In genomic region chr1:33530491-33530890, GRCm38 (mm10) we compare ENCODE assay signal across 23 mouse cellular contexts.
DNase-seq lines count a peak whose midpoint lies in the region; ATAC-seq and TF ChIP-seq lines count a peak whose summit lies in the region.
"Had no signal": no experiment of that assay in that cellular context is flagged by ENCODE, and none has a peak within 500 bp of the region (broad histone marks: within the 10 kb centered on the region; RNA-seq: fewer than 3 reads in every experiment).

No protein-coding gene starts in this region.

- TF ChIP-seq EP300 in CH12.LX (IDR thresholded peaks at IDR 0.05; ENCODE audit: low read length) (no peak), MEL (IDR thresholded peaks at IDR 0.05; ENCODE audit: low read depth in 1 of 2, low read length in 2 of 2) (no peak)

- H3K79me2 ChIP-seq in CH12.LX (replicated peaks; ENCODE audit: control insufficient read depth, extremely low read depth, insufficient read depth, poor library complexity, severe bottlenecking) (no peaks in the 10 kb centered on the region), MEL (ENCODE audit: control insufficient read depth, insufficient read depth, low read length, poor library complexity) (no peaks in the 10 kb centered on the region)

- no peak overlapping the region for H3K9ac ChIP-seq in liver, embryonic 13.5 days
- no peak overlapping the region for H3K9ac ChIP-seq in liver, embryonic 11.5 days (ENCODE audit: low read depth, low read length)
- H3K9ac ChIP-seq in CH12.LX (ENCODE audit: insufficient read depth, low read depth) (no peak overlapping the region), MEL (ENCODE audit: control insufficient read depth, low read depth, low read length, poor library complexity, severe bottlenecking) (no peak overlapping the region)
- H3K9ac ChIP-seq: embryonic facial prominence, embryonic 13.5 days; embryonic facial prominence, embryonic 15.5 days; forebrain, embryonic 12.5 days had no signal

- no peaks in the 10 kb centered on the region for H3K27me3 ChIP-seq in liver, embryonic 13.5 days
- no peaks in the 10 kb centered on the region for H3K27me3 ChIP-seq in liver, embryonic 11.5 days (replicated peaks; ENCODE audit: control insufficient read depth, insufficient read depth, low read length)
- H3K27me3 ChIP-seq in CH12.LX (replicated peaks) = no peaks in the 10 kb centered on the region
- no peaks in the 10 kb centered on the region for H3K27me3 ChIP-seq in MEL (ENCODE audit: control insufficient read depth in 1 of 2, insufficient read depth in 2 of 2, low read length in 2 of 2)
- H3K27me3 ChIP-seq: embryonic facial prominence, embryonic 13.5 days; embryonic facial prominence, embryonic 15.5 days; forebrain, embryonic 12.5 days had no signal

- no peak overlapping the region for H3K4me3 ChIP-seq in left cerebral cortex, adult 2 months
- H3K4me3 ChIP-seq in liver, embryonic 13.5 days (replicated peaks) = no peak overlapping the region
- H3K4me3 ChIP-seq in liver, embryonic 11.5 days (ENCODE audit: low read depth, low read length) = no peak overlapping the region
- H3K4me3 ChIP-seq in CH12.LX (replicated peaks in 1 of 3; ENCODE audit: low read depth in 2 of 3, low read length in 2 of 3, poor library complexity in 1 of 3) = no peak overlapping the region
- no peak overlapping the region for H3K4me3 ChIP-seq in MEL (ENCODE audit: control insufficient read depth in 1 of 2, insufficient read depth in 1 of 2, low read depth in 2 of 2, low read length in 2 of 2)
- H3K4me3 ChIP-seq: embryonic facial prominence, embryonic 13.5 days; embryonic facial prominence, embryonic 15.5 days; erythroblast, embryonic 14.5 days; forebrain, embryonic 10.5 days; forebrain, embryonic 12.5 days had no signal

- DNase-seq in left cerebral cortex, adult 2 months (ENCODE audit: extremely low spot score in 1 of 2, low spot score in 2 of 2) = no peak
- no peak for DNase-seq in left cerebral cortex, adult 9 months (ENCODE audit: low spot score in 2 of 2)
- DNase-seq in liver, embryonic 13.5 days = no peak
- DNase-seq in liver, embryonic 11.5 days (ENCODE audit: low spot score) = no peak
- DNase-seq in CH12.LX (ENCODE audit: extremely low read depth) = no peak
- DNase-seq in MEL (ENCODE audit: low read depth, low spot score) = no peak
- no peak for DNase-seq in ovary, postnatal 36 days (ENCODE audit: low spot score)
- DNase-seq: adrenal gland, postnatal 10 days; adrenal gland, postnatal 25 days; cerebellum, adult 11 months; cerebellum, adult 18-20 months; cerebellum, adult 8-10 months; cerebellum, adult 9-11 months; cerebellum, postnatal 14 days; cerebellum, postnatal 36 days; embryo, embryonic 11 days had no signal

- intact Hi-C loops in left cerebral cortex, adult 2 months (cut with DNase I) = no loop called here

- H3K27ac ChIP-seq in left cerebral cortex, adult 2 months = peak overlapping the region; percentile 13; the same call in 1 of the 2 replicates
- H3K27ac ChIP-seq in liver, embryonic 13.5 days = 0 out of 2 replicates have a peak overlapping the region, but pooled peaks have one; percentile 53
- H3K27ac ChIP-seq in liver, embryonic 11.5 days (ENCODE audit: low read depth, low read length) = no peak overlapping the region
- H3K27ac ChIP-seq in CH12.LX (ENCODE audit: insufficient read depth, low read depth) = no peak overlapping the region
- H3K27ac ChIP-seq in MEL (ENCODE audit: control insufficient read depth, low read depth, low read length) = no peak overlapping the region
- H3K27ac ChIP-seq: embryonic facial prominence, embryonic 13.5 days; embryonic facial prominence, embryonic 15.5 days; forebrain, embryonic 10.5 days; forebrain, embryonic 12.5 days had no signal

- dilution Hi-C loops in CH12.LX (cut with MboI; ENCODE audit: extremely low pct_ligation_motif_present, extremely low pct_unique_long_range_greater_than_20kb, low sequenced_read_pairs) = no loop called here

- 83% methylated on average over 2 of the region's 2 CpGs for WGBS in liver, embryonic 13.5 days (ENCODE audit: insufficient replicate concordance)
- 91% methylated on average over 2 of the region's 2 CpGs for WGBS in liver, embryonic 11.5 days

- TF ChIP-seq POLR2A in CH12.LX (IDR thresholded peaks at IDR 0.05; ENCODE audit: low read depth, low read length) (no peak), MEL (IDR thresholded peaks at IDR 0.05; ENCODE audit: control insufficient read depth in 1 of 2, insufficient read depth in 1 of 2, low read depth in 1 of 2, low read length in 2 of 2, poor library complexity in 1 of 2) (no peak)

- H3K4me1 ChIP-seq in liver, embryonic 13.5 days (replicated peaks) = peaks cover 27% of the 10 kb centered on the region
- no peaks in the 10 kb centered on the region for H3K4me1 ChIP-seq in liver, embryonic 11.5 days (replicated peaks; ENCODE audit: control insufficient read depth, insufficient read depth, low read length)
- H3K4me1 ChIP-seq in CH12.LX (ENCODE audit: control insufficient read depth in 1 of 2, insufficient read depth in 2 of 2) (peaks cover 3 to 15% of the 10 kb centered on the region in 2 experiments; a peak in 2 of 4 replicates), MEL (ENCODE audit: control insufficient read depth in 1 of 2, insufficient read depth in 2 of 2, low read length in 2 of 2) (no peaks in the 10 kb centered on the region; a peak in 2 of 4 replicates)
- H3K4me1 ChIP-seq: embryonic facial prominence, embryonic 15.5 days had no signal

- H3K4me2 ChIP-seq in liver, embryonic 13.5 days = no peak overlapping the region
- no peak overlapping the region for H3K4me2 ChIP-seq in liver, embryonic 11.5 days
- no peak overlapping the region for H3K4me2 ChIP-seq in CH12.LX (ENCODE audit: insufficient read depth, low read depth, poor library complexity, severe bottlenecking)
- H3K4me2 ChIP-seq: embryonic facial prominence, embryonic 13.5 days; embryonic facial prominence, embryonic 15.5 days; forebrain, embryonic 12.5 days had no signal

- in situ Hi-C loops in CH12.LX (cut with MboI; ENCODE audit: low pct_ligation_motif_present, low pct_unique_long_range_greater_than_20kb, low sequenced_read_pairs) = no loop called here

- no peaks in the 10 kb centered on the region for H3K9me3 ChIP-seq in liver, embryonic 13.5 days (replicated peaks)
- H3K9me3 ChIP-seq in liver, embryonic 11.5 days (ENCODE audit: control insufficient read depth, low read length) = no peaks in the 10 kb centered on the region
- H3K9me3 ChIP-seq in CH12.LX (replicated peaks; ENCODE audit: low read length) (no peaks in the 10 kb centered on the region), MEL (replicated peaks; ENCODE audit: insufficient read depth, low read length) (no peaks in the 10 kb centered on the region)
- H3K9me3 ChIP-seq: embryonic facial prominence, embryonic 13.5 days; embryonic facial prominence, embryonic 15.5 days; forebrain, embryonic 10.5 days; forebrain, embryonic 12.5 days; G1E had no signal

- H3K36me3 ChIP-seq in liver, embryonic 13.5 days = no peaks in the 10 kb centered on the region
- no peaks in the 10 kb centered on the region for H3K36me3 ChIP-seq in liver, embryonic 11.5 days (ENCODE audit: control insufficient read depth, insufficient read depth, low read length)
- peaks cover 0 to 31% of the 10 kb centered on the region in 2 experiments for H3K36me3 ChIP-seq in CH12.LX (replicated peaks in 1 of 2; ENCODE audit: control insufficient read depth in 1 of 2, insufficient read depth in 1 of 2, low read length in 1 of 2)
- H3K36me3 ChIP-seq in MEL (ENCODE audit: control insufficient read depth in 1 of 2, insufficient read depth in 2 of 2, low read length in 2 of 2) = peaks cover 0 to 5% of the 10 kb centered on the region in 2 experiments; a peak in 2 of 4 replicates
- H3K36me3 ChIP-seq: embryonic facial prominence, embryonic 13.5 days; embryonic facial prominence, embryonic 15.5 days; forebrain, embryonic 10.5 days; forebrain, embryonic 12.5 days had no signal

- ATAC-seq in liver, embryonic 13.5 days (ENCODE audit: low read depth) = no peak
- no peak for ATAC-seq in liver, embryonic 11.5 days (replicated peaks; ENCODE audit: low FRiP score)
- ATAC-seq: forebrain, embryonic 16.5 days had no signal

- no peak for TF ChIP-seq RAD21 in CH12.LX (IDR thresholded peaks at IDR 0.05; ENCODE audit: low read depth, low read length)
- no peak for TF ChIP-seq RAD21 in MEL (IDR thresholded peaks at IDR 0.05; ENCODE audit: low read depth, low read length)

- TF ChIP-seq CTCF in left cerebral cortex, adult 2 months (IDR thresholded peaks at IDR 0.05) = no peak
- TF ChIP-seq CTCF in CH12.LX (conservative IDR thresholded peaks at IDR 0.05 in 1 of 2, IDR thresholded peaks at IDR 0.05 in 1 of 2; ENCODE audit: low read depth in 2 of 2, low read length in 2 of 2) (no peak), MEL (IDR thresholded peaks at IDR 0.05 in 2 of 3, conservative IDR thresholded peaks at IDR 0.05 in 1 of 3; ENCODE audit: control insufficient read depth in 1 of 3, insufficient read depth in 1 of 3, low read depth in 2 of 3, low read length in 3 of 3, poor library complexity in 1 of 3, severe bottlenecking in 1 of 3) (no peak)

TF ChIP-seq in CH12.LX, 34 proteins besides CTCF, POLR2A, EP300 and RAD21:
- no peak for TF ChIP-seq IRF4 (IDR thresholded peaks at IDR 0.05; ENCODE audit: low read depth, low read length)
- peak; percentile 81 for TF ChIP-seq ZKSCAN1 (IDR thresholded peaks at IDR 0.05; ENCODE audit: borderline replicate concordance, low read depth, low read length)

TF ChIP-seq in MEL, 35 proteins besides CTCF, POLR2A, EP300 and RAD21:
- peak; percentile 97 for TF ChIP-seq ZKSCAN1 (IDR thresholded peaks at IDR 0.05; ENCODE audit: low read depth, low read length)
- no peak for TF ChIP-seq USF1 (IDR thresholded peaks at IDR 0.05; ENCODE audit: low read depth, low read length)
- no peak for TF ChIP-seq UBTF (IDR thresholded peaks at IDR 0.05; ENCODE audit: borderline replicate concordance, insufficient read depth, low read depth, low read length)
TF ChIP-seq in MEL: peak in this region for 1.

Comparison
In these comparisons a context has a peak if more than half of its experiments do, and no peak if none do; other contexts are left out.
1. H3K27ac ChIP-seq: peak in left cerebral cortex, adult 2 months (single experiment) and liver, embryonic 13.5 days (single experiment); none in liver, embryonic 11.5 days (single experiment), CH12.LX (single experiment) and MEL (single experiment).